Mouse (Mus musculus) G1E (cell line): ENCODE measurements around the gene Gm20517.

ENCODE experiments used
- CTCF ChIP-seq: IDR thresholded peaks from 2 replicates; pipeline ENCODE4 v1.5.1; 2012; ENCODE audit warnings: low read depth, low read length, inconsistent platforms, mixed read lengths
- GATA1 ChIP-seq: IDR thresholded peaks from 2 replicates; pipeline ENCODE4 v1.6.1; 2012; ENCODE audit warnings: borderline replicate concordance, low read length, inconsistent platforms, mixed read lengths

DNA sequence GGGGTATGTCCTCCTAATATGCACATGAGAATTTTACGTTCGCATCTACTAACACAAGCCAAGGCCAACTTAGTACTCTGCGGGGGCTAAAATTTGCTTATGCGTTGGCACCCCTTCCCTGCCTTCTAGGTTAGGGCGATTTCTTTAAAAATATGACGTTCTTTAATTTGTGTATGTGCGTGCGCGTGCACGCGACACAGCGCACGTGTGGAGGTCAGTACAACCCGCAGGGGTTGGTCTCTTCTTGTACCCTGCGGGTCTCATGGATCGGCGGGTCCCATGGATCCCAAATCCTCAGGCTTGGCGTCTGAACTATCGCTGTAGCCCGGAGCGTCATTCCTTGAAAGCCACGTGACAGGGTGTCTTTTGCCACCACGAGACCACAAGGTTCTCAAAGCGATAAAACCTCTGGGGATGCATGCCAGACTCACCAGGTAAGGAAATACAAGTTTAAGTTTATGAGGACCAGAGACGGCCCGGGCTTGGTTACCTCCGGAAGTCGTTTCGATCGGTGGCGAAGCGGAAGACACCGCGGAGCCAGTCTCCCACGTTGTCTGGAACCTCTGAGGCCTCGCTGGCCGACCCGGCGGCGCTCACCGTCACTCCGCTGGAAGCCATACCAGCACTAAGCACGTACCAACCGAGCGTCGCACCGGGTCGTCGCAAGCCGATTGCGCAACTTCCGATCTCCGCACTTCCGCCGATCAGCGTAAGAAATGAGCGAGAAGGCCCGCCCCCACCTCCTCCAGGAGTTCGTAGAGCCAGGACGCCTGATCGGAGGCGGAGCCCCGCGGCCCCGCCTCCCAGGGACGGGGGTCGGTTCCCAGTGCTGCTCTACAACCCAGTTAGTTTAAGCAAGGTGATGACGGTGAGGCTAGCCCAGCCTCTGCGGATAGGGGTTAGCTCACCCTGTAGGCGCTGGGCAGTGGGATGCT, 76.3 kb downstream of the Gm20517 start:
- TF ChIP-seq CTCF (no peak), GATA1 (no peak)
